Comparison of ENCODE assay signal across 22 mouse cellular contexts in the genomic region with DNA sequence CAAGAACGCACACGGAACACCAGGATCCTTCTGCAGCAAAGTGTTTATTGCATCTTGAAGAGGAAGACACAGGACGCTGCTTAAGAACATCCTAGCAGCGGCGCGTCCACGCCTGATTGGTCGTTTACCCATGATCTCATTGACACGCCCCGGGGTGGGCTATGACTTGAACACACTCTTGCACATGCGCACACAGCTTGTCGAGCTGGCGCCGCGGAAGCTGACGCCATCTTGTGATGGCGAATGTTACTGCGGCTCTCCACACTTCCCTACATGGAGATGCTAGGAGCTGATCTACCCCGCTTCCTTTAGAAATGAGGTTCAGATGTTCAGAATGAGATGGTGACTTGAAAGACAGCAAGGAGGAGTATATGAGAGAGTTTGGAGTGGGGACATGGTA.
"Had no signal": no experiment of that assay in that cellular context is flagged by ENCODE, and none has a peak within 500 bp of the region (broad histone marks: within the 10 kb centered on the region; RNA-seq: fewer than 3 reads in every experiment).

No protein-coding gene starts in this region.

- H3K27ac ChIP-seq: kidney, embryonic 15.5 days; layer of hippocampus, adult 2 months; limb, embryonic 10.5 days; limb, embryonic 13.5 days; liver, embryonic 12.5 days; liver, embryonic 15.5 days; lung, embryonic 15.5 days; neural tube, embryonic 12.5 days; neural tube, embryonic 15.5 days had no signal

- ATAC-seq: intestine, postnatal 0 days; liver, embryonic 12.5 days had no signal

- H3K9ac ChIP-seq: kidney, embryonic 15.5 days; limb, embryonic 13.5 days; liver, embryonic 12.5 days; liver, embryonic 15.5 days; lung, embryonic 15.5 days; neural tube, embryonic 12.5 days; neural tube, embryonic 15.5 days had no signal

- H3K9me3 ChIP-seq: kidney, embryonic 15.5 days; limb, embryonic 10.5 days; limb, embryonic 13.5 days; liver, embryonic 12.5 days; liver, embryonic 15.5 days; lung, embryonic 15.5 days; neural tube, embryonic 12.5 days; neural tube, embryonic 15.5 days had no signal

- H3K4me3 ChIP-seq: kidney, embryonic 15.5 days; layer of hippocampus, adult 2 months; limb, embryonic 10.5 days; limb, embryonic 13.5 days; liver, embryonic 12.5 days; liver, embryonic 15.5 days; lung, embryonic 15.5 days; neural tube, embryonic 12.5 days; neural tube, embryonic 15.5 days had no signal

- H3K36me3 ChIP-seq: kidney, embryonic 15.5 days; limb, embryonic 10.5 days; limb, embryonic 13.5 days; liver, embryonic 12.5 days; liver, embryonic 15.5 days; lung, embryonic 15.5 days; neural tube, embryonic 12.5 days; neural tube, embryonic 15.5 days had no signal

- H3K27me3 ChIP-seq: kidney, embryonic 15.5 days; limb, embryonic 13.5 days; liver, embryonic 12.5 days; liver, embryonic 15.5 days; lung, embryonic 15.5 days; neural tube, embryonic 12.5 days; neural tube, embryonic 15.5 days had no signal

- H3K4me1 ChIP-seq: kidney, embryonic 15.5 days; limb, embryonic 10.5 days; limb, embryonic 13.5 days; liver, embryonic 12.5 days; liver, embryonic 15.5 days; lung, embryonic 15.5 days; neural tube, embryonic 12.5 days; neural tube, embryonic 15.5 days had no signal

- DNase-seq: kidney, adult 8-10 months; kidney, postnatal 10 days; kidney, postnatal 4 days; layer of hippocampus, adult 9-11 months; liver; lung, adult 18-20 months; lung, postnatal 10 days; lung, postnatal 36 days; midbrain, embryonic 14.5 days; retina, postnatal 1 day; right cerebral cortex, postnatal 25 days; thymus, adult 18-20 months had no signal
